Mouse (Mus musculus): ENCODE data around the gene Klhl32.

- TF ChIP-seq POLR2A (IDR thresholded peaks at IDR 0.05; ENCODE audit: borderline replicate concordance, extremely low read depth, insufficient read depth, insufficient read length, poor library complexity, severe bottlenecking), result no peak
- no peak for TF ChIP-seq CTCF (IDR thresholded peaks at IDR 0.05; ENCODE audit: borderline replicate concordance, extremely low read depth, insufficient read depth, insufficient read length)
Measured at GRCm38 (mm10) chr4:24582295-24582694, 268.6 kb downstream of the Klhl32 start.

All from brain, embryonic 14.5 days (tissue).